Mouse (Mus musculus) liver, embryonic 14.5 days (tissue): ENCODE data around the gene Abhd4. TPM values are rescaled to one million over a fixed set of nuclear protein-coding genes. Genes with fewer than 3 reads are reported as not detected.

Experiments used
- ATAC-seq: fragments of 200-750 bp; cut with Nextera tagmentation; 2 replicates; pipeline ENCODE4 v1.8.0; 2017; ENCODE audit warnings: moderate number of reproducible peaks, mild to moderate bottlenecking, moderate library complexity; ENCODE audit not compliant: insufficient read depth
- DNase-seq, 3 experiments: peaks; one replicate each; pipeline ENCODE4 v3.0.0-alpha.2; 2012 to 2013; ENCODE audit warnings: low read depth in 3 of 3, low spot score in 3 of 3
- H3K27ac ChIP-seq: fragments of 300-500 bp; sonication (generic); 2 replicates; pipeline ENCODE4 v1.5.1; 2014; ENCODE audit warnings: moderate library complexity, mild to moderate bottlenecking, control low read depth, inconsistent platforms
- H3K27me3 ChIP-seq: fragments of 300-500 bp; sonication (generic); 2 replicates; pipeline ENCODE4 v1.6.1; 2014; ENCODE audit warnings: mild to moderate bottlenecking, low read length, moderate library complexity; ENCODE audit not compliant: control insufficient read depth, insufficient read depth
- H3K36me3 ChIP-seq: fragments of 300-500 bp; sonication (generic); replicated peaks from 2 replicates; pipeline ENCODE4 v1.6.1; 2014; ENCODE audit warnings: low read depth; ENCODE audit not compliant: control insufficient read depth, insufficient read depth
- H3K4me1 ChIP-seq, 2 experiments: fragments of 200-500 bp in 1 of 2; fragments of 300-500 bp in 1 of 2; sonication (generic) in 1 of 2; replicated peaks; 2 replicates each; pipeline ENCODE4 v1.6.1; 2012 to 2014; ENCODE audit warnings: antibody characterized with exemption in 1 of 2, inconsistent platforms in 1 of 2, low read length in 1 of 2; ENCODE audit not compliant: control insufficient read depth in 2 of 2, insufficient read depth in 2 of 2
- H3K4me2 ChIP-seq: fragments of 300-500 bp; sonication (generic); 2 replicates; pipeline ENCODE4 v1.6.1; 2014; ENCODE audit warnings: low read depth, mild to moderate bottlenecking, control low read depth, moderate library complexity
- H3K4me3 ChIP-seq, 2 experiments: fragments of 200-500 bp in 1 of 2; fragments of 300-500 bp in 1 of 2; sonication (generic) in 1 of 2; 2 replicates each; pipeline ENCODE4 v1.5.1; 2012 to 2014; ENCODE audit warnings: low read depth in 2 of 2, low read length in 2 of 2, mild to moderate bottlenecking in 2 of 2, control low read depth in 1 of 2, inconsistent platforms in 1 of 2, moderate library complexity in 1 of 2; ENCODE audit not compliant: insufficient read depth in 1 of 2
- H3K9ac ChIP-seq: fragments of 300-500 bp; sonication (generic); replicated peaks from 2 replicates; pipeline ENCODE4 v1.6.1; 2014; ENCODE audit warnings: mild to moderate bottlenecking, control low read depth, moderate library complexity
- H3K9me3 ChIP-seq: fragments of 300-500 bp; sonication (generic); 2 replicates; pipeline ENCODE4 v1.6.1; 2016; ENCODE audit warnings: low read length, mixed read lengths; ENCODE audit not compliant: control insufficient read depth
- CTCF ChIP-seq: IDR thresholded peaks from 2 replicates; pipeline ENCODE4 v1.5.1; 2016; ENCODE audit warnings: antibody characterized with exemption, low read depth, control low read depth
- EP300 ChIP-seq: IDR thresholded peaks from 2 replicates; pipeline ENCODE4 v1.6.1; 2016; ENCODE audit warnings: antibody characterized with exemption, low read depth
- WGBS: fragments of 180-500 bp; shearing (Covaris S2); extraction: QIAGEN DNeasy Blood & Tissue Kit; methylation state at CpG from one replicate; pipeline ENCODE4 v1.1.7; 2014; ENCODE audit not compliant: insufficient replicate concordance; 5-methylcytosine and 5-hydroxymethylcytosine counted together
- polyA plus RNA-seq, 2 experiments: library from polyadenylated mRNA; depleted of rRNA in 1 of 2; stranded (reverse) in 1 of 2; unstranded in 1 of 2; fragments of >200 nt; fragmentation: Nextera tagmentation in 1 of 2; extraction: Ambion mirVana in 1 of 2; gene quantifications; 2 replicates each; pipeline versions ENCODE4 v1.2.1 to v1.2.3; 2012 to 2014

The Abhd4 gene
- polyA plus RNA-seq, 2 experiments, result 6.1 to 14.9 TPM

GRCm38 (mm10) chr14:54270413-54270812, 16.4 kb downstream of the Abhd4 start:
- WGBS, result 79% methylated on average over 3 of the region's 3 CpGs
- Histone ChIP-seq H3K4me2 (no peak overlapping the region), H3K9ac (no peak overlapping the region), H3K36me3 (no peaks in the 10 kb centered on the region), H3K27ac (no peak overlapping the region), H3K4me3 (no peak overlapping the region), H3K9me3 (no peaks in the 10 kb centered on the region), H3K27me3 (no peaks in the 10 kb centered on the region), H3K4me1 (no peaks in the 10 kb centered on the region)
- no peak for TF ChIP-seq EP300
- ATAC-seq (no peak), DNase-seq (no peak)

GRCm38 (mm10) chr14:54271976-54272606, 18.1 kb downstream of the Abhd4 start:
- no peak overlapping the region for H3K9ac ChIP-seq
- no peaks in the 10 kb centered on the region for H3K36me3 ChIP-seq
- DNase-seq (no peak), ATAC-seq (no peak)
- no peak for TF ChIP-seq CTCF
- no peak for TF ChIP-seq EP300
- H3K27me3 ChIP-seq, result no peaks in the 10 kb centered on the region
- no peaks in the 10 kb centered on the region for H3K9me3 ChIP-seq
- no peak overlapping the region for H3K4me3 ChIP-seq
- 57% methylated on average over 3 of the region's 3 CpGs for WGBS
- H3K4me2 ChIP-seq, result no peak overlapping the region
- H3K27ac ChIP-seq, result no peak overlapping the region
- no peaks in the 10 kb centered on the region for H3K4me1 ChIP-seq

GRCm38 (mm10) chr14:54272696-54273095, 18.7 kb downstream of the Abhd4 start:
- H3K27ac ChIP-seq, result no peak overlapping the region
- no peak overlapping the region for H3K4me3 ChIP-seq
- no peaks in the 10 kb centered on the region for H3K27me3 ChIP-seq
- H3K36me3 ChIP-seq, result no peaks in the 10 kb centered on the region
- no peaks in the 10 kb centered on the region for H3K4me1 ChIP-seq
- 53% methylated on average over 3 of the region's 3 CpGs for WGBS
- DNase-seq (no peak), ATAC-seq (no peak)
- no peaks in the 10 kb centered on the region for H3K9me3 ChIP-seq
- TF ChIP-seq CTCF, result no peak
- TF ChIP-seq EP300, result no peak
- H3K4me2 ChIP-seq, result no peak overlapping the region
- H3K9ac ChIP-seq, result no peak overlapping the region

- no peaks in the 10 kb centered on the region for H3K36me3 ChIP-seq
- no peaks in the 10 kb centered on the region for H3K9me3 ChIP-seq
- no peak overlapping the region for H3K9ac ChIP-seq
- no peak overlapping the region for H3K4me2 ChIP-seq
- TF ChIP-seq EP300 (no peak), CTCF (no peak)
- H3K4me1 ChIP-seq, result no peaks in the 10 kb centered on the region
- H3K27me3 ChIP-seq, result no peaks in the 10 kb centered on the region
- no peak overlapping the region for H3K27ac ChIP-seq
- 67% methylated on average over 2 of the region's 2 CpGs for WGBS
- H3K4me3 ChIP-seq, result no peak overlapping the region
- no peak for DNase-seq
- ATAC-seq, result no peak
Measured at GRCm38 (mm10) chr14:54276446-54276845, 22.5 kb downstream of the Abhd4 start.

- no peaks in the 10 kb centered on the region for H3K4me1 ChIP-seq
- no peaks in the 10 kb centered on the region for H3K36me3 ChIP-seq
- TF ChIP-seq CTCF (no peak), EP300 (no peak)
- no peak within 1 kb of the TSS for H3K4me3 ChIP-seq
- no peak within 1 kb of the TSS for H3K27ac ChIP-seq
- ATAC-seq, result no peak
- H3K9ac ChIP-seq, result no peak within 1 kb of the TSS
- no peak within 1 kb of the TSS for H3K4me2 ChIP-seq
- H3K9me3 ChIP-seq, result no peaks in the 10 kb centered on the region
- 50% methylated on average over 1 of the region's 1 CpGs for WGBS
- no peak for DNase-seq
- H3K27me3 ChIP-seq, result no peaks in the 10 kb centered on the region
Measured at GRCm38 (mm10) chr14:54284839-54285238, 30.9 kb downstream of the Abhd4 start, which contains the start of gene Olfr49. Gene Olfr49, minus strand, starts transcription at chr14:54284939.
